Mouse (Mus musculus): Measurements from ENCODE around the gene Pcmt1. TPM values are rescaled to one million over a fixed set of nuclear protein-coding genes. Genes with fewer than 3 reads are reported as not detected.

Gene Pcmt1
- total and polyA plus RNA-seq, 2 experiments from 2014 or later: 92.3 to 165 TPM

DNA sequence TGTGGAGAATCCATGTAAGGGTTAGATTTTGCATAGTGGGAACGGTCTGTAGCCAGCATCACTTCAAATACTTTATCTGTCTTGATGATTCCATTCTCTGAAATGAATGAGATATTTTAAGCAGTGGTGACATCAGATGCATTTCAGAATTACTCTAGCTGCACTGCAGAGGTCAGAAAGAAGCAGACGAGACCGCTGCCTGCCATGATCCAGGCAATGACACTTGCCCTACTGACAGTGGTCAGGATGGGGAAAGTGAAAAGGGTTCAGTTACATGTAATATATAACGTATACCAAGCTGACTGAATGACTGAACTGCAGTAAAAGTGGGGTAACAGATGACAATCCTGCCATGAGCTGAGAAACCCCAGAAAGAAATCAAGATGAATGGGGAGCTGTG is 31.9 kb downstream of the Pcmt1 start:
- DNase-seq (no peak), ATAC-seq (no peak)
- Histone ChIP-seq H3K27ac (ENCODE audit: low read depth, low read length) (no peak overlapping the region), H3K4me2 (ENCODE audit: low read depth) (no peak overlapping the region), H3K9ac (no peak overlapping the region), H3K4me1 (ENCODE audit: insufficient read depth) (no peaks in the 10 kb centered on the region), H3K36me3 (ENCODE audit: insufficient read depth) (peaks cover 29% of the 10 kb centered on the region), H3K9me3 (ENCODE audit: low read length) (no peaks in the 10 kb centered on the region), H3K4me3 (ENCODE audit: low read depth, low read length) (no peak overlapping the region), H3K27me3 (ENCODE audit: insufficient read depth, low read length) (no peaks in the 10 kb centered on the region)
- 86% methylated on average over 4 of the region's 4 CpGs for WGBS
- TF ChIP-seq CTCF (IDR thresholded peaks at IDR 0.05; ENCODE audit: low read depth): no peak

DNA sequence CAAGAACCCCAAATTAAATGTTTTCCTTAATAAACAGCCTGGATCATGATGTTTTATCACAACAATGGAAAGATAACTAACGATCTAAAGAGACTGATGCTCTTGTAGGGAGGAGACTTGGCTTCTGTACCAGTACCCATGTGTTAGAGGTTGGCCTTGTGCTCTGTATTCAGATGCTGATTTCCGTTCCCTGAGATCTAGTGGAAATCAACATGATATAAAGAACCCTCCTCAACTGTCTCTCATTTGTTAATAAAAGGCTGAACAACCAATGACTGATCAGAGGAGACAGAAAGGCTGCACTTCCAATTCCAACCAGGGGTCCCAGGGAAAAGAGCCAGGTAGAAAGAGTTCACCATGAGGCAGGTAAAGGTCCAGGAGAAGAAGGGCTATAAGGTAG is 35.0 kb downstream of the Pcmt1 start:
- ATAC-seq (no peak), DNase-seq (no peak)
- Histone ChIP-seq H3K9me3 (ENCODE audit: low read length) (no peaks in the 10 kb centered on the region), H3K27ac (ENCODE audit: low read depth, low read length) (no peak overlapping the region), H3K4me1 (ENCODE audit: insufficient read depth) (no peaks in the 10 kb centered on the region), H3K36me3 (ENCODE audit: insufficient read depth) (peaks cover 49% of the 10 kb centered on the region), H3K4me3 (ENCODE audit: low read depth, low read length) (no peak overlapping the region), H3K4me2 (ENCODE audit: low read depth) (no peak overlapping the region), H3K9ac (no peak overlapping the region), H3K27me3 (ENCODE audit: insufficient read depth, low read length) (no peaks in the 10 kb centered on the region)
- no peak for TF ChIP-seq CTCF (IDR thresholded peaks at IDR 0.05; ENCODE audit: low read depth)
- WGBS: 75% methylated on average over 2 of the region's 2 CpGs

DNA sequence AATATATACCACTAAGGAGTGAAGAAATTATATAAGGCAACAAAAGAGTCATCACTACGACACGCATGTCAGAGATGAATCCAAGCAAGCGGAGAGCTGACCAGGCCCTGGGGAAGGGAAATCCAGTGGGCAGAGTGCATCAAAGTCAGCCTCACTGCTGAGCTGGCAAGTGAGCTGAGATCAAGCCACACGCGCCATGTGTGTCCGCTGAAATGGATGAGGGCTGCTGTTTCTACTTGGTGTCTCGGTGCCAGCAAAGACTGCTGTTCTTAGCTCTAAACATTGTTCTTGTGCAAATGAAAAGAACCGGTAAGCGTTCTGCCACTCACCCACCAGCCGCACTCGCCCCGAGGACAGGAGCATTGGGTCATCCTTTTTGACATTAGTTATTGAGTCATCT is 40.6 kb downstream of the Pcmt1 start:
- no peak overlapping the region for H3K4me3 ChIP-seq (ENCODE audit: low read depth, low read length)
- H3K27ac ChIP-seq (ENCODE audit: low read depth, low read length): no peak overlapping the region
- no peak for TF ChIP-seq CTCF (IDR thresholded peaks at IDR 0.05; ENCODE audit: low read depth)
- no peaks in the 10 kb centered on the region for H3K27me3 ChIP-seq (ENCODE audit: insufficient read depth, low read length)
- ATAC-seq (no peak), DNase-seq (no peak)
- 96% methylated on average over 12 of the region's 12 CpGs for WGBS
- peaks cover 51% of the 10 kb centered on the region for H3K36me3 ChIP-seq (ENCODE audit: insufficient read depth)
- H3K9me3 ChIP-seq (ENCODE audit: low read length): no peaks in the 10 kb centered on the region
- no peak overlapping the region for H3K9ac ChIP-seq
- no peak overlapping the region for H3K4me2 ChIP-seq (ENCODE audit: low read depth)
- no peaks in the 10 kb centered on the region for H3K4me1 ChIP-seq (ENCODE audit: insufficient read depth)

DNA sequence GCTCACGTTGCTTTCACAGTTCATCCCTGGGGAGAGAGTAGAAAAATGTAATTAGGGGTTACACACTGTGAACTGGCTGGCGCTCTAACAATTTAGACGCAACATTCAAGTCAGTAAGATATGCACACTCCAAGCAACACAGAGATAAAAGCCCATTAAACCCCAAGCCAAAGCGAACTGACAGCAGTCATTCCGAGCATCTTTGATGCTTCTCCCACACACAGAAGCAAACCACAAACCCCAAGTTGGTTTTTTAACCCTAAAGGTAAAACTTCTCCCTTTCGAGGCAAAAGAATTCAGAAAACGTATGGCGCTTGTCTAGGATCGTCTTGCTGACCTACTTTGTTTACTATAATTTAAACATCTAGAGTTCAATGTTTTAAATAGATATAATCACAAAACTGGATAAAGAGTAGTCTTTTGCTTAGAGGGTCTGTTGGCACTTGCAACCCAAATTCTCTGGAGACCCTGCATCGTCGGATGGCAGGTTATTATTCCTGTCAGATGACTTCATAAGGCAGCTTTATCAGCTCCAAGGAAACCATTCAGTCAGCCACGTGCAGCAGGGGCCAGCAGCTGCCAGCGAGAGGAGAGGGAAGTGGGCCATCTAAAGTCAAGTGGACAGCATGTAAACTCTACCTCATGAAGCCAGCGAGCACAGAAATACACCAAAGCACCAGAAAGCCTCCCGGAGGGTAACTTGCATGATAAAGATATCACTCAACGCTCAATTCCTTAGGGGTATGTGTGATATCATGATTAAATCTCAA is 49.8 kb downstream of the Pcmt1 start:
- Histone ChIP-seq H3K4me1 (ENCODE audit: insufficient read depth) (no peaks in the 10 kb centered on the region), H3K27me3 (ENCODE audit: insufficient read depth, low read length) (no peaks in the 10 kb centered on the region), H3K9me3 (ENCODE audit: low read length) (no peaks in the 10 kb centered on the region), H3K9ac (no peak overlapping the region), H3K4me3 (ENCODE audit: low read depth, low read length) (no peak overlapping the region), H3K36me3 (ENCODE audit: insufficient read depth) (peaks cover 37% of the 10 kb centered on the region), H3K4me2 (ENCODE audit: low read depth) (no peak overlapping the region), H3K27ac (ENCODE audit: low read depth, low read length) (no peak overlapping the region)
- WGBS: 83% methylated on average over 16 of the region's 16 CpGs
- no peak for DNase-seq
- no peak for ATAC-seq
- no peak for TF ChIP-seq CTCF (IDR thresholded peaks at IDR 0.05; ENCODE audit: low read depth)

DNA sequence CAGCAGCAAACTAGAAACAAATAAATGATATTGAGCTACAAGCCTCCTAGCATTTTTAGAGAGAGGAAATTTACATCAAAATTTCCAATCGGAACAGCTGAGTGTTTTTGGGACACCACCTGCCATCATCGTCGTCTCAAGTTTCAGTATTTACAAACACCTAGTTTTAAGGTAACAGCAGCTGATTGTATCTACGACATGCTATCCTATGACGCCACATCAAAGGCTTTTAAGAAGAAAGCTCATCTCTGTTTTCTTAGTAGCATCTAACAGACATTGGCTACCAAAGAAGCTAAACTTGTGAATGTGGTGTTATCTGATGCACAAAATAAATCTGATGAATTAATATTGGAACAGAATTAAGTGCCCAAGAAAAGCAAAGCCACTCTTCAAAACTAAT is 50.6 kb downstream of the Pcmt1 start:
- DNase-seq (no peak), ATAC-seq (no peak)
- no peak overlapping the region for H3K9ac ChIP-seq
- no peaks in the 10 kb centered on the region for H3K4me1 ChIP-seq (ENCODE audit: insufficient read depth)
- no peak overlapping the region for H3K27ac ChIP-seq (ENCODE audit: low read depth, low read length)
- H3K9me3 ChIP-seq (ENCODE audit: low read length): no peaks in the 10 kb centered on the region
- no peak overlapping the region for H3K4me3 ChIP-seq (ENCODE audit: low read depth, low read length)
- TF ChIP-seq CTCF (IDR thresholded peaks at IDR 0.05; ENCODE audit: low read depth): no peak
- no peak overlapping the region for H3K4me2 ChIP-seq (ENCODE audit: low read depth)
- 93% methylated on average over 5 of the region's 5 CpGs for WGBS
- peaks cover 41% of the 10 kb centered on the region for H3K36me3 ChIP-seq (ENCODE audit: insufficient read depth)
- H3K27me3 ChIP-seq (ENCODE audit: insufficient read depth, low read length): no peaks in the 10 kb centered on the region

DNA sequence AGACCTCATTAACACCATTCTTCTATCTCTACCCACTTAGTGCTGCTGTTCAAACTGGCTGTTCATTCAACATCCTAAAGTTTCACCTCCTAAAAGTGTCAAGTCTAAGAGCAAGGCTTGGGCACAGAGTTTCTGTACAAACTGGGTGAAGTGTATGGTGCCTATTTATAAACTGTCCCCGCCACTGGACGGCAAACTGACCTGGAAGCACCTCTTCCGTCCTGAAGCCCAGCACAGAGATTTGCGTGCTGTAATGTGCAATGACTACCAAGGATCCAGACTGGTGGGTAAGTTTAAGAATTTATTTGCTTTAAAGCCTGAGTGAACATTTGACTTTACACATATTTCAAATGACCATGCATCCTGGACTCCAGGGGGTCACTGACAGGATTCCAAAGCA is 51.8 kb downstream of the Pcmt1 start:
- H3K4me1 ChIP-seq (ENCODE audit: insufficient read depth): no peaks in the 10 kb centered on the region
- no peaks in the 10 kb centered on the region for H3K27me3 ChIP-seq (ENCODE audit: insufficient read depth, low read length)
- H3K4me3 ChIP-seq (ENCODE audit: low read depth, low read length): no peak overlapping the region
- no peaks in the 10 kb centered on the region for H3K9me3 ChIP-seq (ENCODE audit: low read length)
- H3K9ac ChIP-seq: no peak overlapping the region
- H3K4me2 ChIP-seq (ENCODE audit: low read depth): no peak overlapping the region
- no peak overlapping the region for H3K27ac ChIP-seq (ENCODE audit: low read depth, low read length)
- no peak for TF ChIP-seq CTCF (IDR thresholded peaks at IDR 0.05; ENCODE audit: low read depth)
- 96% methylated on average over 4 of the region's 4 CpGs for WGBS
- no peak for DNase-seq
- ATAC-seq: no peak
- peaks cover 46% of the 10 kb centered on the region for H3K36me3 ChIP-seq (ENCODE audit: insufficient read depth)

DNA sequence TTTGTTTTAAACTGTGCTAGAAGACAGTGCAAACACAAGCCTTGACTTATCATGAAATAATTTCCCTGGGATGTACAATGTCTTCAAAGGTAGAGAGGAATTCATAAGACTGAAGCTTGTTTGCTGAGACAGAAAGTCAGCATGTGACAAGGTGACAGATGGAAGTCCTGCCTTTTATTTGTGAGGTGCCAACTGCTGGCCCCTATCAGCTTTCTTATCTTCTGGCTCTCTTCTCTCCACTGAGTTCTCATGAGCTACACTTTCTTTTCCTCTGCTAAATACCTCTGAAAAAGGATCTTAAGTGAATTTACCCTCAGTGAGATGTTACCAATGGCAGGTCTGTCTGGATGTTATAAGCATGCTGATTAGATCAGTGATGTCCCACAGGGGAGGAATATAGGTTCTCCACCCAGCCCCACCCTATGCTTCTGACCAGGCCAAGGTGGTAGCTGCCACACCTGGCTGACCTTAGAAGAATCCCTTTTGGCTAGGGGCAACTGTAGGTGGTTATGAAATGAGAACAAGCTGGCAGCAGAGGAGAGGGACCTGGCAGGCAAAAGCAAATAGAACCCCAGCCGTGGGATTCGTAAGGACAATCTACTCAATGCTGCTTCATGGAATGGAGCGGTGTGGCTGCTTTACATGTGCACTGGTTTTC is 56.9 kb downstream of the Pcmt1 start:
- H3K36me3 ChIP-seq (ENCODE audit: insufficient read depth): peaks cover 44% of the 10 kb centered on the region
- no peak overlapping the region for H3K27ac ChIP-seq (ENCODE audit: low read depth, low read length)
- DNase-seq (no peak), ATAC-seq (no peak)
- H3K4me3 ChIP-seq (ENCODE audit: low read depth, low read length): no peak overlapping the region
- 97% methylated on average over 3 of the region's 3 CpGs for WGBS
- no peak for TF ChIP-seq CTCF (IDR thresholded peaks at IDR 0.05; ENCODE audit: low read depth)
- no peak overlapping the region for H3K4me2 ChIP-seq (ENCODE audit: low read depth)
- no peaks in the 10 kb centered on the region for H3K9me3 ChIP-seq (ENCODE audit: low read length)
- H3K27me3 ChIP-seq (ENCODE audit: insufficient read depth, low read length): no peaks in the 10 kb centered on the region
- H3K9ac ChIP-seq: no peak overlapping the region
- H3K4me1 ChIP-seq (ENCODE audit: insufficient read depth): no peaks in the 10 kb centered on the region

Measured in forebrain, postnatal 0 days (tissue).